Mouse (Mus musculus): ENCODE measurements around the gene Cox14. TPM values are rescaled to one million over a fixed set of nuclear protein-coding genes. Genes with fewer than 3 reads are reported as not detected.

Gene Cox14
- polyA plus RNA-seq, 1 experiment: 80.8 TPM

- no peak overlapping the region for H3K4me3 ChIP-seq (replicated peaks; ENCODE audit: control insufficient read depth, low read depth, low read length)
- 70% methylated on average over 3 of the region's 3 CpGs for WGBS
- TF ChIP-seq POLR2A (IDR thresholded peaks at IDR 0.05; ENCODE audit: borderline replicate concordance, control insufficient read depth, low read depth, low read length): no peak
- TF ChIP-seq CTCF (IDR thresholded peaks at IDR 0.05; ENCODE audit: control insufficient read depth, insufficient read depth, low read length): no peak
- H3K27ac ChIP-seq (ENCODE audit: control insufficient read depth, insufficient read depth, low read depth, low read length, poor library complexity): no peak overlapping the region
- peaks cover 2% of the 10 kb centered on the region for H3K4me1 ChIP-seq (ENCODE audit: control insufficient read depth, insufficient read depth, low read length)
Observed at GRCm38 (mm10) chr15:99711491-99711890, 13.9 kb upstream of the Cox14 start.

GRCm38 (mm10) chr15:99712666-99713559 lies 12.5 kb upstream of the Cox14 start:
- Histone ChIP-seq H3K4me3 (replicated peaks; ENCODE audit: control insufficient read depth, low read depth, low read length) (no peak overlapping the region), H3K27ac (ENCODE audit: control insufficient read depth, insufficient read depth, low read depth, low read length, poor library complexity) (no peak overlapping the region), H3K4me1 (ENCODE audit: control insufficient read depth, insufficient read depth, low read length) (peaks cover 2% of the 10 kb centered on the region)
- TF ChIP-seq CTCF (IDR thresholded peaks at IDR 0.05; ENCODE audit: control insufficient read depth, insufficient read depth, low read length): no peak
- TF ChIP-seq POLR2A (IDR thresholded peaks at IDR 0.05; ENCODE audit: borderline replicate concordance, control insufficient read depth, low read depth, low read length): no peak
- WGBS: 86% methylated on average over 13 of the region's 13 CpGs

- no peak for TF ChIP-seq POLR2A (IDR thresholded peaks at IDR 0.05; ENCODE audit: borderline replicate concordance, control insufficient read depth, low read depth, low read length)
- TF ChIP-seq CTCF (IDR thresholded peaks at IDR 0.05; ENCODE audit: control insufficient read depth, insufficient read depth, low read length): no peak
- Histone ChIP-seq H3K4me1 (ENCODE audit: control insufficient read depth, insufficient read depth, low read length) (peaks cover 2% of the 10 kb centered on the region), H3K4me3 (replicated peaks; ENCODE audit: control insufficient read depth, low read depth, low read length) (no peak overlapping the region), H3K27ac (ENCODE audit: control insufficient read depth, insufficient read depth, low read depth, low read length, poor library complexity) (no peak overlapping the region)
- WGBS: 91% methylated on average over 3 of the region's 3 CpGs
Observed at GRCm38 (mm10) chr15:99713569-99713968, 11.8 kb upstream of the Cox14 start.

GRCm38 (mm10) chr15:99714206-99714605 lies 11.2 kb upstream of the Cox14 start:
- H3K4me1 ChIP-seq (ENCODE audit: control insufficient read depth, insufficient read depth, low read length): peaks cover 2% of the 10 kb centered on the region
- no peak overlapping the region for H3K27ac ChIP-seq (ENCODE audit: control insufficient read depth, insufficient read depth, low read depth, low read length, poor library complexity)
- TF ChIP-seq POLR2A (IDR thresholded peaks at IDR 0.05; ENCODE audit: borderline replicate concordance, control insufficient read depth, low read depth, low read length) (no peak), CTCF (IDR thresholded peaks at IDR 0.05; ENCODE audit: control insufficient read depth, insufficient read depth, low read length) (no peak)
- no peak overlapping the region for H3K4me3 ChIP-seq (replicated peaks; ENCODE audit: control insufficient read depth, low read depth, low read length)
- 67% methylated on average over 4 of the region's 4 CpGs for WGBS

GRCm38 (mm10) chr15:99714858-99715257 lies 10.6 kb upstream of the Cox14 start:
- Histone ChIP-seq H3K4me3 (replicated peaks; ENCODE audit: control insufficient read depth, low read depth, low read length) (no peak overlapping the region), H3K4me1 (ENCODE audit: control insufficient read depth, insufficient read depth, low read length) (peaks cover 2% of the 10 kb centered on the region), H3K27ac (ENCODE audit: control insufficient read depth, insufficient read depth, low read depth, low read length, poor library complexity) (no peak overlapping the region; the same call in 1 of the 2 replicates)
- peak; percentile 94 for TF ChIP-seq CTCF (IDR thresholded peaks at IDR 0.05; ENCODE audit: control insufficient read depth, insufficient read depth, low read length)
- no peak for TF ChIP-seq POLR2A (IDR thresholded peaks at IDR 0.05; ENCODE audit: borderline replicate concordance, control insufficient read depth, low read depth, low read length)
- 56% methylated on average over 7 of the region's 7 CpGs for WGBS

- Histone ChIP-seq H3K4me3 (replicated peaks; ENCODE audit: control insufficient read depth, low read depth, low read length) (no peak overlapping the region), H3K4me1 (ENCODE audit: control insufficient read depth, insufficient read depth, low read length) (peaks cover 2% of the 10 kb centered on the region), H3K27ac (ENCODE audit: control insufficient read depth, insufficient read depth, low read depth, low read length, poor library complexity) (peak overlapping the region; percentile 8; the same call in 1 of the 2 replicates)
- no peak for TF ChIP-seq POLR2A (IDR thresholded peaks at IDR 0.05; ENCODE audit: borderline replicate concordance, control insufficient read depth, low read depth, low read length)
- no peak for TF ChIP-seq CTCF (IDR thresholded peaks at IDR 0.05; ENCODE audit: control insufficient read depth, insufficient read depth, low read length)
- WGBS: 58% methylated on average over 13 of the region's 13 CpGs
Observed at GRCm38 (mm10) chr15:99715361-99715865, 10.0 kb upstream of the Cox14 start.

- H3K27ac ChIP-seq (ENCODE audit: control insufficient read depth, insufficient read depth, low read depth, low read length, poor library complexity): no peak overlapping the region; the same call in 1 of the 2 replicates
- H3K4me3 ChIP-seq (replicated peaks; ENCODE audit: control insufficient read depth, low read depth, low read length): no peak overlapping the region
- 0 out of 2 replicates have a peak, but pooled peaks have one; percentile 15 for TF ChIP-seq POLR2A (IDR thresholded peaks at IDR 0.05; ENCODE audit: borderline replicate concordance, control insufficient read depth, low read depth, low read length)
- TF ChIP-seq CTCF (IDR thresholded peaks at IDR 0.05; ENCODE audit: control insufficient read depth, insufficient read depth, low read length): no peak
- peaks cover 2% of the 10 kb centered on the region for H3K4me1 ChIP-seq (ENCODE audit: control insufficient read depth, insufficient read depth, low read length)
- WGBS: 81% methylated on average over 11 of the region's 11 CpGs
Observed at GRCm38 (mm10) chr15:99715982-99716746, 9.3 kb upstream of the Cox14 start.

- no peak for TF ChIP-seq POLR2A (IDR thresholded peaks at IDR 0.05; ENCODE audit: borderline replicate concordance, control insufficient read depth, low read depth, low read length)
- TF ChIP-seq CTCF (IDR thresholded peaks at IDR 0.05; ENCODE audit: control insufficient read depth, insufficient read depth, low read length): no peak
- Histone ChIP-seq H3K4me3 (replicated peaks; ENCODE audit: control insufficient read depth, low read depth, low read length) (no peak overlapping the region), H3K27ac (ENCODE audit: control insufficient read depth, insufficient read depth, low read depth, low read length, poor library complexity) (no peak overlapping the region), H3K4me1 (ENCODE audit: control insufficient read depth, insufficient read depth, low read length) (peaks cover 2% of the 10 kb centered on the region)
- 84% methylated on average over 12 of the region's 12 CpGs for WGBS
Observed at GRCm38 (mm10) chr15:99716814-99717213, 8.6 kb upstream of the Cox14 start.

Data from bone marrow, adult 2 months (tissue).